25 mouse cellular contexts compared by ENCODE assay signal in genomic region chr6:122555266-122555665, GRCm38 (mm10). TPM values are rescaled to one million over a fixed set of nuclear protein-coding genes. Genes with fewer than 3 reads are reported as not detected.
"Had no signal": no experiment of that assay in that cellular context is flagged by ENCODE, and none has a peak within 500 bp of the region (broad histone marks: within the 10 kb centered on the region; RNA-seq: fewer than 3 reads in every experiment).

No protein-coding gene starts in this region.

- H3K4me2 ChIP-seq: liver, embryonic 12.5 days; lung, embryonic 14.5 days; midbrain, embryonic 12.5 days; midbrain, embryonic 15.5 days; neural tube, embryonic 13.5 days; neural tube, embryonic 15.5 days had no signal

- H3K9ac ChIP-seq: liver, embryonic 12.5 days; liver, embryonic 14.5 days; lung, embryonic 14.5 days; midbrain, embryonic 12.5 days; midbrain, embryonic 15.5 days; neural tube, embryonic 13.5 days; neural tube, embryonic 15.5 days had no signal

- H3K4me1 ChIP-seq: neural tube, embryonic 13.5 days had no signal

- H3K36me3 ChIP-seq: liver, embryonic 12.5 days; midbrain, embryonic 12.5 days; midbrain, embryonic 15.5 days; neural tube, embryonic 13.5 days; neural tube, embryonic 15.5 days had no signal

- H3K27me3 ChIP-seq: midbrain, embryonic 15.5 days; neural tube, embryonic 13.5 days; neural tube, embryonic 15.5 days had no signal

- H3K9me3 ChIP-seq: liver, embryonic 12.5 days; midbrain, embryonic 12.5 days; midbrain, embryonic 15.5 days; neural tube, embryonic 13.5 days; neural tube, embryonic 15.5 days had no signal

- DNase-seq: lung, adult 18-20 months; lung, embryonic 14.5 days; lung, postnatal 10 days; retina, postnatal 1 day; right cerebral cortex, adult 18-20 months; right cerebral cortex, postnatal 25 days; right cerebral cortex, postnatal 4 days; spleen, adult 18-20 months; thymus, adult 18-20 months; thymus, postnatal 25 days; thymus, postnatal 4 days had no signal

- H3K27ac ChIP-seq: liver, embryonic 12.5 days; liver, embryonic 14.5 days; macrophage; midbrain, embryonic 12.5 days; midbrain, embryonic 15.5 days; neural tube, embryonic 13.5 days; neural tube, embryonic 15.5 days had no signal

- H3K4me3 ChIP-seq: liver, embryonic 12.5 days; midbrain, embryonic 12.5 days; midbrain, embryonic 15.5 days; neural tube, embryonic 13.5 days; neural tube, embryonic 15.5 days had no signal

- ATAC-seq: liver, embryonic 12.5 days; midbrain, embryonic 15.5 days had no signal

RNA-seq across cellular contexts. Expression of gene Aicda, which starts 1.7 kb away (rescaled TPM):
- polyA plus RNA-seq: liver, adult 2 months; liver, embryonic 12.5 days; liver, embryonic 14.5 days; liver, embryonic 16.5 days; lung, embryonic 14.5 days; lung, embryonic 16.5 days; midbrain, embryonic 12.5 days; neural tube, embryonic 11.5 days; stomach, embryonic 14.5 days had no signal

RNA-seq across cellular contexts. Expression of gene Mfap5, which starts 49.6 kb away (rescaled TPM):
- polyA plus RNA-seq: liver, adult 2 months; macrophage had no signal

RNA-seq across cellular contexts. Expression of gene Gdf3, which starts 54.6 kb away (rescaled TPM):
- polyA plus RNA-seq: lung, embryonic 14.5 days; midbrain, embryonic 12.5 days; midbrain, embryonic 15.5 days; midbrain, postnatal 0 days; neural tube, embryonic 13.5 days; small intestine, adult 2 months; stomach, embryonic 14.5 days had no signal

RNA-seq across cellular contexts. Expression of gene Rimklb, which starts 56.7 kb away (rescaled TPM):
- polyA plus RNA-seq: liver, adult 2 months; macrophage; small intestine, adult 2 months had no signal
